Mouse (Mus musculus) retina, postnatal 1 day (tissue): ENCODE measurements around the gene Wdr18.
A peak's percentile ranks its signal among the peaks of the same experiment; 100 is the strongest.
"Not testable (repeated sequence)": the region's sequence is repeated elsewhere in the genome, so short reads cannot be mapped to it uniquely, and the experiment has no call there.

Source experiments
- DNase-seq: peaks from one replicate; pipeline ENCODE4 v3.0.0-alpha.2; 2012

The Wdr18 gene

GRCm38 (mm10) chr10:79947502-79947901, 12.4 kb upstream of the Wdr18 start:
- no peak for DNase-seq

- no peak for DNase-seq
These were observed 10.1 kb upstream of the Wdr18 start for GRCm38 (mm10) chr10:79949873-79950272.

GRCm38 (mm10) chr10:79950661-79951060, 9.3 kb upstream of the Wdr18 start:
- no peak for DNase-seq

GRCm38 (mm10) chr10:79953946-79954345, 6.0 kb upstream of the Wdr18 start:
- no peak for DNase-seq

GRCm38 (mm10) chr10:79955691-79956090, 4.3 kb upstream of the Wdr18 start:
- no peak for DNase-seq

- DNase-seq, result no peak
These were observed 3.3 kb upstream of the Wdr18 start for GRCm38 (mm10) chr10:79956643-79957154.

- peak; percentile 89 for DNase-seq
These were observed 1.7 kb upstream of the Wdr18 start for GRCm38 (mm10) chr10:79958140-79958816.

GRCm38 (mm10) chr10:79959412-79959811, 540 bp upstream of the Wdr18 start:
- DNase-seq, result not testable (repeated sequence)

GRCm38 (mm10) chr10:79960671-79961294, 831 bp downstream of the Wdr18 start:
- no peak for DNase-seq

GRCm38 (mm10) chr10:79964727-79965126, 4.8 kb downstream of the Wdr18 start:
- DNase-seq, result no peak

GRCm38 (mm10) chr10:79965325-79965724, 5.4 kb downstream of the Wdr18 start:
- DNase-seq, result no peak

- no peak for DNase-seq
These were observed 7.0 kb downstream of the Wdr18 start for GRCm38 (mm10) chr10:79966886-79967400.

GRCm38 (mm10) chr10:79968181-79968580, 8.2 kb downstream of the Wdr18 start:
- DNase-seq, result no peak

GRCm38 (mm10) chr10:79969124-79969568, 9.2 kb downstream of the Wdr18 start:
- DNase-seq, result no peak

- peak; percentile 28 for DNase-seq
These were observed 10.6 kb downstream of the Wdr18 start, which contains the start of gene Grin3b for GRCm38 (mm10) chr10:79970415-79971182. Grin3b (plus strand) TSS chr10:79970715.

- DNase-seq, result peak; percentile 52
These were observed 11.2 kb downstream of the Wdr18 start for GRCm38 (mm10) chr10:79971183-79971497.

GRCm38 (mm10) chr10:79972831-79973230, 12.9 kb downstream of the Wdr18 start:
- DNase-seq, result no peak

- no peak for DNase-seq
These were observed 14.1 kb downstream of the Wdr18 start for GRCm38 (mm10) chr10:79974087-79974486.

- DNase-seq, result no peak
These were observed 14.7 kb downstream of the Wdr18 start for GRCm38 (mm10) chr10:79974668-79975067.

GRCm38 (mm10) chr10:79976071-79976721, 16.2 kb downstream of the Wdr18 start:
- no peak for DNase-seq

GRCm38 (mm10) chr10:79976722-79977107, 16.8 kb downstream of the Wdr18 start:
- DNase-seq, result no peak

GRCm38 (mm10) chr10:79977324-79977723, 17.4 kb downstream of the Wdr18 start:
- DNase-seq, result no peak

- no peak for DNase-seq
These were observed 18.1 kb downstream of the Wdr18 start for GRCm38 (mm10) chr10:79978061-79978460.
